Mouse (Mus musculus): ENCODE measurements at regions not wholly inside any gene's neighbourhood (a gene's known extent, or its start where the extent isn't known, plus 50 kb on each side); places are given as distances from the start of the nearest gene placed in this dataset.
"Not testable (repeated sequence)": the region's sequence is repeated elsewhere in the genome, so short reads cannot be mapped to it uniquely, and the experiment has no call there.

DNA sequence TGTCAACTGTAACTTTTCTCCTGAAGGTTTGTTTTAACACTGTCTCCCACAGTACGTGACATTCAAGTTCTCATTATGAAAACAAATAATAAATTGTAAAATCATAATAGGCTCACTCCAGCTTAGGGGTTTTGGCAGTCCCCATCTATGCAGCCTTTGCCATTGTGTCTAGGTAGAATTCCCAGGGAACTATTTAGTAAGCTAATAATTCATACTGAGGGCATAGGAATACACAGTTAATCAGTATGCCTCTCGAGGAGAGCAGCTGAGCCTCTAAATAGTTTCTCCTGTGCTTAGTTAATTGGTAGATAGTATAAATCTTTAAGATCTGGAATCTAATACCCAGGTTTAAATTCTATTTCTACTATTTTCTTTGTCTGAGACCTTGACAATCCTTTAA, 191.7 kb downstream of the Tprg start:
- in situ Hi-C loops (cut with MboI, MseI) = loop anchor here in 1 of 2 experiments (25.0 kb wide), 1 partner anchor 1934 kb away; no protein-coding TSS in a partner anchor

DNA sequence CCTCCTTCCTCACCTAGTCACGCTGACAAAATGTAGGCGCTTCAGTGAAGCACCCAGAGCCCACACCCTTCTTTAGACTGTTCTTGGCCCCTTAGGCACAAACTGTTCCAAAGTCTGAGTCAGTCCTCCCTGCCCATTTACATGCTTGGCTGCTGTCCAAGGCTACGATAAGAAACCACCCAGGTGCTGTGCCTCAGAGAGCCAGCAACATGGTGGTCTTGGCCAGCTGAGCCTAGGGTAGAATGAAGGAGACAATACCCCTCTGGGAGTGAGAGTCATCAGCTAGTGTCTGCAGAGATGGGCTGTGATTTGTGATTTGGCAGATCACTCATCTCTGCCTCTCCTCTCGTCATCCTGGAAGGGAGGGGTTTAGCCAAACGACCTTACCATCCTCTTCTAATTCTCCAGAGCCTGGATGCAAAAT, 197.2 kb downstream of the Tprg start:
- in situ Hi-C loops (cut with MboI, MseI) = loop anchor here in 1 of 2 experiments (25.0 kb wide), 1 partner anchor 1928 kb away; no protein-coding TSS in a partner anchor

DNA sequence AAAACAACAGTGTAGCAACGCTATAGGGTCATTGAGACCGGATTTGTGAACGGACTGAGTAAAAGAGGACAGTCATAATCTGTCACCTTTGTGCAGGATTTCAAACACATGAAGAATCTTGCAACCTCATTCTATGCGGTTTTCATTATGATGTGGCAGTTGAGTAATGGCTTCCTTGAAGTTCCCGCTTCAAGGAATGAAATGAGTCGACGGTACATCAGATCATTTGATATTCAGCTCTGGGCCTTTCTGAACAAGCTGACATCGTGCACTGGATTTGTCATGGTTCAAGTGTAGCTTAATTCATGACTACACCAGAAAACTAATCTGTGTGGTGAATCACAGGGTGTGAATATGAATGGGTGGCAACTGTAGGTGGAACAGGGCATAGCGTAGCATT, 198.4 kb downstream of the Tprg start:
- in situ Hi-C loops (cut with MboI, MseI) = loop anchor here in 1 of 2 experiments (25.0 kb wide), 1 partner anchor 1927 kb away; no protein-coding TSS in a partner anchor

DNA sequence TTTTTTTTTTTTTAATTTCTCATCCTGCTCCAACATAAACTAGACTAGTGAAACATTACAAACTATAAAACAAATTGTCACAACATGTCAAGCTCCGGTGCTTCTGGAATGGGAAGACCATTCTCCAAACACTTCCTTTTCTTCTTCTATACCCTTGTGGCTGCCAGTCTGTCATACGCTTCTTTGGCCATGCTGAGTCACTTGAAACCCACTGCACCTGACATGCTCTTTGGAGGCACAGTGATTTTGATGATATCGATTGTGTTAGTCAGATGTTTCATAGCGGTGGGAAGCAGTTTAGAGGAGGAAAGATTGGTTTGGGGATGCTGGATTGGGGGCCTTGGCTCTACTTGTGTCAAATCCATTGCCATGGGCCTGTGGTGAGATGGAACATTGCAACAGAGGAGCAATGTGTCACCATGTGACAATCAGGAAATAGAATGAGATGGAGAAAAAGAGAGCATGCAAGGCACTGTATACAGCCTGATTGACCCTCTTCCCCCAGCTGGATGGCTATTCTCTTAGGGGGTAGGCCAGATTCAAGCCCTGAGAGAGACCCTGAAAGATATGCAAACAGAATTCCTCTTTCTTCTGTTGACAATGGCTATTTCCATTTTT, 197.0 kb upstream of the Trp63 start:
- in situ Hi-C loops (cut with MboI, MseI) = loop anchor here in 1 of 2 experiments (25.0 kb wide), 1 partner anchor 1926 kb away; no protein-coding TSS in a partner anchor

DNA sequence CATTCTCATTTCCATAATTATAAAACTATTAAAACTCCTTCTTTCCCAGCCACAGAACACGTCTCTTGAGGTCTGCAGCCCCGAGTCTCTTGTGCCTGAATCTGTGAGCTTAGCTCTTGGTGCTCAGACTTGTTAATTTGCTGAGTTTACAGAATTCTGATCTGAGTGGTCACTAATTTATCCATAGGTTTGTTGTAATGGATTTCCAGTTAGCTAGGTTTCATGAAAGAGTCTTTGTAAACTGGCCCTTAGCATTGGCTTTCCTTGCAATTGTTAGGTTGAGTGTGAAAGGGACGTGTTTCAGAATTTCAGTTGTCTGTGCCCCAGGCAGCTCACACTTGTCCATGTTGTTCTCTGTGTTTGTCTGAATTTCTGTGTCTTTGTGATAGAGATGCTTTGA, 192.7 kb upstream of the Trp63 start:
- in situ Hi-C loops (cut with MboI, MseI) = loop anchor here in 1 of 2 experiments (25.0 kb wide), 1 partner anchor 1921 kb away; no protein-coding TSS in a partner anchor

DNA sequence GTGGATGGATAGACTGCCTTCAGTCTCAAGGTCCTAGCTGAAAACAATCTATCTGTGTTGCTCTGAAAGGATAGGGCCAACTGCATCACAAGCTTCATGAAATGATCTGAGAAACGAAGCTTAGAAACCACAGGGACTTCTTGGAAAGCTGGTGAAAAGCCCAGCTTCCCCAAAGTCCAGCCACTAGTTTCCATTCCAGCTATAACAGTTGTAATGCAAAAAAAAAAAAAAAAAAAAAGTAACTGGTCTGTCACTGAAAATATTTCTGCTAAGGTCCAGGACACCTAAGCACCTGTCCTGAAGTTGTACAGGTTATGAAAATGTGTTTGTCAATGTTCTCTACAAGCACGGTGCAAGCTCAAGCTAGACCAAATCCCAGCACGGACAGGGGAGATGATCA, 189.4 kb upstream of the Trp63 start:
- in situ Hi-C loops (cut with MboI, MseI) = loop anchor here in 1 of 2 experiments (25.0 kb wide), 1 partner anchor 1918 kb away; no protein-coding TSS in a partner anchor

DNA sequence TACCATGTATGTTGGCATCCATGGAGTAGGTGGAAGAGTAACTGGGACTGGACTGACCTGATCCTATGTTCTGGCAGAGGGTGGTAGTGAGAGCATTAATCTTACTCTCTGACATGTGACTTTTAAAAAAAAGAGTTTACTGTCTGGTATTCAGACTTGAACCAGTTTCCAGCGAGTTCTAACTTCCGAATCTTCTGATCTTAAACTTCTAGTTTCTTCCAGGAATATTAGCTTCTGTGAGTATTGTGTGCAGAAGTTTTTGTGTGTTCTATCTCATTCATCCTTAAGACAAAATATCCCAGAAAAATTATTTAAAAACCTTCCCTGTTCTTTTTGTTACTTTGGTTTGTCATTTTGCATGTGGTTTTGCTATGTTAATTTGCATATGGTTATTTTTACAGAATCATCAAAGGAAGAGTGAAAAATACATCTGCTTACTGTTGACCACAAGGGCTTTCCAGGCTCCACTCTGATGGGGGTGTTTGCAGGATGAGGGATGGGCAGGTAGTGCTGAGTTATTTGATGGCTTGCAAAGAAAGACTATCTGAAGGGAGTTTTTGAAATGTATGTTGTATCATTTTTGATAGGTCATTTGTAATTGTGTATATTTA, 187.9 kb upstream of the Trp63 start:
- in situ Hi-C loops (cut with MboI, MseI) = loop anchor here in 1 of 2 experiments (25.0 kb wide), 1 partner anchor 1917 kb away; no protein-coding TSS in a partner anchor

DNA sequence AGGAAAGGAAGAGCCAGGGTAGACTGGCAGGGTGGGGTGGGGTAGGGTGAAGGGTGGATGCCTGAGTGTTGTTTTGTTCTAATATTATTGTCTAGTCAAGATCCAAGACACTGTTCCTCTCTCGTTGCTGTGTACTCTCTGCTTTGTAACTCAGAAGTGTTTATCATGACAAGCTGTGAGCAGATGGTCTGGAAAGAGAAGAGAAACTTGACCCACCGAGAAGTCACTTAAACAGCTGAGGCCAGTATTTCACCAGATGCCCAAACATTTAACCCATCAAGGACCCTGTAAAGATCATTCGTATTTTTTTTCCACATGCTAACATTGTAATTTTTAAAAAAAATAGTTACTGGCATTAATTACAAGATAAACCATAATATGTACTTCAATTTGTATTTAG, 178.7 kb upstream of the Trp63 start:
- in situ Hi-C loops (cut with MboI, MseI) = no loop called here

DNA sequence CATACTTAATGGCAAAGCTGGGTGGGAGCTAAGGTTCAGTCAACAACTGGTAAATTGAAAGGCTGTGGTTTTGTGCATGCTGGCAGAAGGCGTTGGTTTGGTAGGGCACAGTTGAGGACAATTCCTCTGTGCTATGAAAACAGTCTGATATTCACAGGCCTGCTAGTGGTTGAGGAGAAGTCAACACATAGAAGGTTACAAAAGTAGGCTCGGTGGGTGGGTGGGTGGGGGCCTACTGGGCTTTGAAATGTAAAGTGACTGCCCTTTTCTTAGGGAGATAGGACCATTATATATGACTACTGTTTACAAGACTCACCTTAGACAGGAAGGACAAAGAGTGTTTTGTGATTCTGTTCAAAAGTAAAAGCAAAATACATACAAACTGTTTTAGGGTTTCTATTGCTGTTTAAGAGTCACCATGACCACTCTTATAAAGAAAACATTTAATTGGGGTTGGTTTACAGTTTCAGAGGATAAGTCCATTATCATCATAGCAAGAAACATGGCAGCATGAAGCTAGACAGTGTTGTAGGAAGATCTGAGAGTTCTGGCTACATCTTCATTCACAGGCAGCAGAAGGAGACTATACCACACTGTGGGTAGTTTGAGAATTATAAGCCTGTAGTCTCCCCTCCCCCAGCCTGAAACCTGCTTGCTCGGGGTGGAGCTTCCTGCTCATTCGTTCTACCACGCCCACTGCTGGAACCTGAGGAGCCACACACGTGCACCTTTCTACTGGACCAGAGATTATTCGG, 166.3 kb upstream of the Trp63 start:
- in situ Hi-C loops (cut with MboI, MseI) = loop anchor here in 1 of 2 experiments (5.0 kb wide), 1 partner anchor 50 kb away; no protein-coding TSS in a partner anchor

DNA sequence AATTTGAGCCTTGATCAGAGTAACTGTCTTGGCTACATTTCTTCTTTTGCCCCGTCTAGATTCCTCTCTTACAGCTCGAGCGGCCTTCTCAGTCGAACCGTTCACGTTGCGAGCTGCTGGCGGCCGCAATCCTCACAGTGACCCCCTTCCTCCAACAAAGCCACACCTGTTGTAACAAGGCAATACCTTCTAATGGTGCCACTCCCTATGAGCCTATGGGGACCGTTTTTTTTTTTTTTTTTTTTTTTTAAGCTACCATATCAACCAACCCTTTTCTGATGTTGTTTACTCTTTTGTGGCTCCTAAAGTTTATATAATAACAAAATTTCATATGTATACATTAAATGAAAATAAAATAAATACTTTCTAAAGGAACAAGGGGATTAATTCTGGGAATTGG, 160.4 kb upstream of the Trp63 start:
- in situ Hi-C loops (cut with MboI, MseI) = not testable (repeated sequence)

DNA sequence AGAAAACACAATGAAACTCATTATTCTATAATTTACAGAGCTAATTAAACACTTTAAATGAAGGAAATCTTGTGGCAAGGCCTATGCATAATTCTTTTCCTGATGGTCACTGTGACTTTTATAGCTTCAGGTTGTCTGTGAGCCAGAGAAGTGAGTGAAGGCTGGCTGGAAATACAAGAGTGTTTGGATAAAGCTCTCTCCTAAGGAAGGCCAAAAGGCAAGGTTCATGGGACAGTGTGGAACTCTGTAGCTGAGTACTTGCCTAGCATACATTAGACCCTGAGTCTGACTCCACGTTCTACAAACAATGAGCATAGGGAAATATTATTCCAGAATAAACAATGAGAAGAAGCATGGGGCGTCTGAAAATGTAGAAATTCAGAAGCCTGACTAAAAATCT, 159.9 kb upstream of the Trp63 start:
- in situ Hi-C loops (cut with MboI, MseI) = no loop called here

DNA sequence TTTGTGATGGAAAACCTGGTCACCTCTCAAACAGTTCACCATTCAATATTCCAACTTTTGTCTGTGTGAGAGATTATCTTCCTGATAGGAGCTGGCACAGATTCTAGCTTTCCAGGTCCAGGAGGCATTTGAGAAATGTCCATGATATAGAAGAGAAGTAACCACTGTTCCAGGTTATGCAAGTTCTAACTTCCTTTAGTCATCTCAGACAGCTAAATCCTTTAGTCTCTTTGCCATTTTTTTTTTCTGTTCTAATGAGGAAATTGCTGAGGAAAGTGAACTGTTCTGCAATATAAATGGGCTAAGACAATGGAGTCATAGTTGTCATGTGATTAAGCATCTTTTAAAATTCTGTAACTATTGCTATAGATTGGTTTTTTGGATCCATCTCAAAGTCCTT, 155.7 kb upstream of the Trp63 start:
- in situ Hi-C loops (cut with MboI, MseI) = no loop called here

DNA sequence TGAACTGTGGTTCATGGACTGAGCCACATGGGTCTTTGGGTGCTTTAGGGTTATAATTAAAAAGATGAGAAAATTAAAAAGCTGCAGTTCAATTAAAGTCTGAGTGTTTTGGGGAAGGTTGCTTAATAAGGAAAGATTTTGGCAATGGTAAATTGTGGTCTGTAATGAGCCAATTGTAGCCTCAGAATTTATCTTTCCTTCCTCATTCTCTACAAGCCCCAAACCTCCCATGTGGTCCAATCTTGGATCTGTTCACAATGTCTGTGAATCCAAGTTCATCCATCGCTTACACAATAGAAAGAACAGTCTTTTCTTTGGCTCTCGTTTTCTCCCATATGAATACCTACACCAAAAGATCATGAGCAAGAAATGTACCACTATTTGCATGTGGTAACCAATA, 155.2 kb upstream of the Trp63 start:
- in situ Hi-C loops (cut with MboI, MseI) = no loop called here

DNA sequence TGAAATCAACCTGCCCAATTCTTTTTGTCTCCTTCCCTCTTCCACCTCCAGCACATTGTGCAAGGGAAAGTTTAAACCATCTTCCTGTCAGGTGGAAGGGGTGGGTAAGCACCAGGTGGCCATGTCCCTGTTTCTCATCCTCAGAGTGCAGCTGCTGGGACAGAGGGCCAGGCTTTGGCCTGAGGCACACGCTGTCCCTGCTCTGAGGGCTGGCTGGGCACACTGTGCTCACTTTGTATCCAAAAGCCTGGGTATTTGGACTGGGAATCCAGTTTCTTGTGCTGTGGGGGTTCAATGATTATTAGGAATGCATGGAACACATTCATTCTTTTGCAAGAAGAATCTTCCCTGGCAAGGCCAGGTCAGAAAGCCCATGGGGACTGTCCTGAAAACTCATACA, 153.9 kb upstream of the Trp63 start:
- in situ Hi-C loops (cut with MboI, MseI) = no loop called here

DNA sequence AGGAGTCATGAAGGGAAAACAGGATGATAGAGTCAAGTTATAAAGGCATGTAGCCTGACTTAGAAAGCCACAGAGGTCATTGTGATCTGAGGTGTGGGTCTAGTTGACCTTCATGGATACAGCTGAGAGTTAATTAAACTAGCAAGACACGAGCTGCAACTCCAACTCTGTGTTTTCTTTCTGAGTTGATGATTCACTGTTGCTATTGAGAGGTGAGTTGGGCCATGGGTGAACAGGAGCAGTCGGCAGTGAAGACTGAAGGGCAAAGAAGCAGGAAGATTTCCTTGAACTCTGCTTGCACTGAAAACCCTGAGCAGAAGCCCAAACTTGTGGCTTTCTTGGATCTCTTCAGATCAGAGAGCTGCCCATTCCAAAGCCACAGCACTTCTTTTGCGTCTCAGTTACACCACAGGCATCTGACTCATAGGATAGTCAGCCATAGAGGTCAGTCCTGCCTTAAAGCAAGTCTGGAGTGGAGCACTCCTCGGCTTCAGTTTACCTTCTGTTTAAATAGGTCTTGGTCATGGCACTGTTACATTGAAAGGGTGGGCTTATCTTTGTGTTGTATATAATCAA, 151.7 kb upstream of the Trp63 start:
- in situ Hi-C loops (cut with MboI, MseI) = no loop called here

DNA sequence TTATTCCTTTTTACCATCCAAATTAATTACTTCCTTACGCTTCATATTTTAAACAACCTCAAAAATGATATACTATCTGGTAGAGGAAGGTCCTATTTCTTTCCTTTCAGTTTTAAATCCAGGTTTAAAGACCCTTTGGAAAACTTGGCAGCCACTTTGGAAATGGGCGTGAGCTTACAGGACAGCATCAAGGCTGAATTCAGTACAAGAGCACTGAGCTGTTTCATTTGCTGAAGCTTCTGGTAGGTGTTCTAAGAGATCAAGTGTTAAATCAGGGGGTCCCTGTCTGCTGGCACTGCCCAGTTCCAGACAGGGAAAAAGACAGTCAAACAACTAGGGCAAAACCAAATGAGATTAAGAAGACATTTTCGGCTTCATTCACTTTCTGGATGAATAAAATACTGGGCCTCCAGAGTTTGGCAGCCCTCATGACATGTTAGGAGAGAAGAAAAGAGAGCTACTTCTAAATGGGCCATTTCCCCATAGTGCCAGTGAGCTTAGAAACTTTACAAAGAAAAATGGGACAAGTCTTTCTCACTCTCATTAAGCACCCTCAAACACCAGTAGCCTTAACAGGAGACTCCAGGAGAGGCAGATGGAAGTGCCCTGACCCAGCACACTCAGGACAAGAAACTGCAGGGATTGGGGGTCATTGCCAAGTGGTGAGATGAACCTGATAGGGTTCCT, 150.9 kb upstream of the Trp63 start:
- in situ Hi-C loops (cut with MboI, MseI) = no loop called here

DNA sequence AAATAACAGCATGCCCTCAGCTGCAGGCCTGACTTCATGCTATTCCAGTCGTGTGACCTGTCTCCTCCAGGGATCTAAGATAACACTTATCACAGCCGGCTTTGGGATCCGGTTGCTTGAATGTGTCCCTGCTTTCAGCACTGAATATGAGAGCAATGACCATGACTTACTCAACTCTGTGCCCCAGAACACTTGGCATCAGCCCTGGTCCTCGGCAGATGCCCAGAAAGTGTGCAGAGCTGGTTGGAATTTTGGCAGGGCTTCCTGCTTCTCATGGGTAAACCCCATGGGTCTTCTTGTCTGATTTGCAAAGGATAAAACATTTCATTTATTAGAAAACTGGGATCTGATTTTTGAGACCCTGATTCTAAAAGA, 150.4 kb upstream of the Trp63 start:
- in situ Hi-C loops (cut with MboI, MseI) = no loop called here

DNA sequence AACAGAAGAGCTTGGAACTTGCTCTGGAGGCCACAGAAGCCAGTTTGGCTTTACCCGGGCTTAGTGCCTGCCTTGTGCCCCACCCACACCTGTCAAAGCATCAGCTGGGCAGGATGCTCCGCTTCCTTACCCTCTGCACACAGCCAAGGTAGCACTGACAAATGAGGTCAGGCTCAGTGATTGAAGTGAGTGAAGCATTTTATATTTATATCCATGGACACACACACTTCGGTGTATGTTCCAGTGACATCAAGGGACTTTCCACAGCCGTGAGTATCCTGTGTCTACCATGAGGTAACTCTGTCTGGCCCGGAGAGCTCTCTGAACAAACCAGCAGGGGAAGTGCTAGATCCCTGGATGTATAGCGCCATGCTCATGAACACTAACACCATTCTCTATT, 147.0 kb upstream of the Trp63 start:
- in situ Hi-C loops (cut with MboI, MseI) = no loop called here

DNA sequence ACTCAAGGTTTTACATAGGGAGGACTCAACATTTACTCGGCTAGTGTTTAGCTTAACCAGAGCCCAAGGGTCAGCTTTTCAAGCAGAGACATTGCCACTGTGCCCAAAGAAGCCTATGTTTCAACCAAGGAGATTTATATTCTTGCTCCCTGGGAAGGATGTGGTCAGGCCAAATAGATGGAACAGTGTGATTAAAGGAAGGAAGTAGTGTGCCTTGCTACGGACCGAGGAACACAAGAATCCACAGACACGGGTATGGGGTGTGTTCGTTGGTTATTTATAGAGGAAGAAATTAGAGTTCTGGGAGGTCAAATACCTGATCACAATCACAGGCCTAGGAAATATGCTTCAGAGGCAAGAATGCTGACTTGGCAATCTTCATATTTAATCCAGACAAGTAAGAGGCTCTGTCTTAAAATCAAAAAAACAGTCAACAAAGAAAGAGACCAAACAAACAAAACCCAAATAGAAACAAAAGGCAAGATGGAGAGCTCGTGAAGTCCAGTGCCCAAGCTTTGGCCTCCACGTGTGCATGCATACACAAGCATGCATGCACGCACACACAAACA, 133.9 kb upstream of the Trp63 start:
- in situ Hi-C loops (cut with MboI, MseI) = no loop called here

DNA sequence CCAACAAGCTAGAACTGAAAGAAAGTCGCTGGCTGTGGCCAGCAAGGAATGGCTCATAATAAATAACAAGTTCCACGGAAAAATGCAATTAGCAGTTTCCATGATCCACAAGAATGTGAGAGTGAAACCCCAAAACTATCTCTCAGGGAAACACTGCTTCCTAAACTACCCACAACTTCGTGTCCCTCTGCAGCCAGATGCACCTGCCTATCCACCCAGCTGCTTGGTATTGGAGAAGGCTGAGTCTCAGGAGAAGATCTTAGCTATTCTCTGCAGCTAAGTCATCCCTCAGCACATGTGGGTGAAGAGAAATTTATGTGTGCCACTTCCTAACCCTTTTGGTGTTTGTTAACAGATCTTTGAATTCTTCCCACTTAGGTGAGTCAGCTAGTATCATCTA, 126.4 kb upstream of the Trp63 start:
- in situ Hi-C loops (cut with MboI, MseI) = no loop called here

DNA sequence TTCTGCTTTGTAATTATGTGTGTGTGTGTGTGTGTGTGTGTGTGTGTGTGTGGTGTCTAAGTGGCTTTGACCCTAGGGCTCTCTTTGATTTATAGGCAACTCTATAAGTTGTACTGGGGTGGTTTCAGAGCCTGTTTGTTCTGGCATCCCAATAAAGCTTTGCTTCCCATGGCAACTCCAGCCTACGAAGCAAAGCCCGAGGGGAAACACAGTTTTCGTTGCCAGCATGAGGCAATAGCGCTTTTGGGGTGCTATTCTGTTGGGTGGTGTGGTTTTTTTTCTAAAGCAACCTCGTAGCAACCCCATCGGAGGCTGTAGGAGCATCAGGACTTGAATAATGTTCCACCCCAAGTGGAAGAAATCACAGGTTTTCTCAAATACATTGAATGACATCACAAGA, 103.3 kb upstream of the Trp63 start:
- in situ Hi-C loops (cut with MboI, MseI) = loop anchor here in 1 of 2 experiments (25.0 kb wide), 1 partner anchor 1632 kb away; no protein-coding TSS in a partner anchor
